Mouse (Mus musculus) large intestine, adult 2 months (tissue): ENCODE measurements around the gene Ipo13. TPM values are rescaled to one million over a fixed set of nuclear protein-coding genes. Genes with fewer than 3 reads are reported as not detected.
A peak's percentile ranks its signal among the peaks of the same experiment; 100 is the strongest.

Experiments used
- DNase-seq: peaks from one replicate; pipeline ENCODE4 v3.0.0-alpha.2; 2012; ENCODE audit warnings: low read depth, low spot score
- WGBS: fragments of 180-500 bp; shearing (Covaris S2); methylation state at CpG from one replicate; pipeline ENCODE4 v1.1.7; 2018; 5-methylcytosine and 5-hydroxymethylcytosine counted together
- polyA plus RNA-seq: library from polyadenylated mRNA; depleted of rRNA; stranded (reverse); fragments of >200 nt; gene quantifications from 2 replicates; pipeline ENCODE4 v1.2.3, GENCODE M21; 2012; rRNA removed

The Ipo13 gene
- 41.0 and 42.9 TPM in 2 replicates for polyA plus RNA-seq

GRCm38 (mm10) chr4:117914591-117915442 is at the start of gene Ipo13:
TSS of gene Ipo13 (minus strand) at chr4:117914999.
- under 1% methylated on average over 61 of the region's 61 CpGs for WGBS

GRCm38 (mm10) chr4:117957492-117957891 is 42.7 kb upstream of the Ipo13 start:
- DNase-seq = no peak
- WGBS = 84% methylated on average over 4 of the region's 4 CpGs

More at GRCm38 (mm10) chr4:117914591-117915442, at the start of gene Ipo13:
- DNase-seq = peak; percentile 88

- WGBS = 73% methylated on average over 7 of the region's 7 CpGs
- DNase-seq = no peak
These were observed 32.7 kb upstream of the Ipo13 start for GRCm38 (mm10) chr4:117947493-117947892.

- WGBS = 49% methylated on average over 11 of the region's 11 CpGs
These were observed 32.0 kb upstream of the Ipo13 start for GRCm38 (mm10) chr4:117946639-117947305.

GRCm38 (mm10) chr4:117943317-117943716 is 28.5 kb upstream of the Ipo13 start:
- WGBS = 80% methylated on average over 5 of the region's 5 CpGs
- DNase-seq = no peak

More at GRCm38 (mm10) chr4:117946639-117947305, 32.0 kb upstream of the Ipo13 start:
- DNase-seq = no peak

GRCm38 (mm10) chr4:117936964-117937363 is 22.2 kb upstream of the Ipo13 start:
- 92% methylated on average over 5 of the region's 5 CpGs for WGBS
- no peak for DNase-seq

- no peak for DNase-seq
- WGBS = 84% methylated on average over 4 of the region's 4 CpGs
These were observed 19.3 kb upstream of the Ipo13 start for GRCm38 (mm10) chr4:117934081-117934480.

- WGBS = 82% methylated on average over 5 of the region's 5 CpGs
- DNase-seq = no peak
These were observed 18.4 kb upstream of the Ipo13 start for GRCm38 (mm10) chr4:117933248-117933647.

- WGBS = under 1% methylated on average over 33 of the region's 33 CpGs
These were observed 14.6 kb upstream of the Ipo13 start, which contains the start of gene Artn for GRCm38 (mm10) chr4:117929391-117929881. TSS of gene Artn (minus strand) at chr4:117929763.

GRCm38 (mm10) chr4:117928699-117929241 is 14.0 kb upstream of the Ipo13 start:
- no peak for DNase-seq
- WGBS = 2% methylated on average over 13 of the region's 13 CpGs

More at GRCm38 (mm10) chr4:117929391-117929881, 14.6 kb upstream of the Ipo13 start, which contains the start of gene Artn:
- DNase-seq = no peak

- DNase-seq = no peak
- 33% methylated on average over 6 of the region's 6 CpGs for WGBS
These were observed 13.4 kb upstream of the Ipo13 start for GRCm38 (mm10) chr4:117928234-117928633.

GRCm38 (mm10) chr4:117926545-117927482 is 12.0 kb upstream of the Ipo13 start:
- DNase-seq = no peak
- 4% methylated on average over 71 of the region's 71 CpGs for WGBS

GRCm38 (mm10) chr4:117924916-117925315 is 10.1 kb upstream of the Ipo13 start:
- 57% methylated on average over 6 of the region's 6 CpGs for WGBS
- DNase-seq = no peak

GRCm38 (mm10) chr4:117923450-117923849 is 8.7 kb upstream of the Ipo13 start:
- no peak for DNase-seq
- 59% methylated on average over 2 of the region's 2 CpGs for WGBS

GRCm38 (mm10) chr4:117921358-117921757 is 6.6 kb upstream of the Ipo13 start:
- DNase-seq = no peak
- WGBS = 92% methylated on average over 2 of the region's 2 CpGs

- DNase-seq = no peak
- WGBS = 84% methylated on average over 5 of the region's 5 CpGs
These were observed 4.0 kb upstream of the Ipo13 start for GRCm38 (mm10) chr4:117918762-117919161.

- WGBS = 43% methylated on average over 3 of the region's 3 CpGs
- DNase-seq = no peak
These were observed 3.5 kb upstream of the Ipo13 start for GRCm38 (mm10) chr4:117918261-117918660.

GRCm38 (mm10) chr4:117917847-117918246 is 3.0 kb upstream of the Ipo13 start:
- 75% methylated on average over 4 of the region's 4 CpGs for WGBS
- no peak for DNase-seq

GRCm38 (mm10) chr4:117917402-117917801 is 2.6 kb upstream of the Ipo13 start:
- no peak for DNase-seq
- WGBS = 81% methylated on average over 4 of the region's 4 CpGs
